Mouse (Mus musculus) liver, adult 2 months (tissue): Measurements from ENCODE around the gene Dnal4.

Experiments used
- CTCF ChIP-seq: fragments of 200-500 bp; IDR thresholded peaks from 2 replicates; pipeline ENCODE4 v1.5.1; 2011; ENCODE audit warnings: low read depth, low read length, control low read depth
- POLR2A ChIP-seq: fragments of 200-500 bp; IDR thresholded peaks from 2 replicates; pipeline ENCODE4 v1.6.1; 2011; ENCODE audit warnings: low read length, control low read depth; ENCODE audit not compliant: insufficient read depth; ENCODE audit errors: extremely low read depth

- no peak for TF ChIP-seq CTCF
- peak; percentile 1; the same call in 1 of the 2 replicates for TF ChIP-seq POLR2A
These were observed 3.3 kb downstream of the Dnal4 start for GRCm38 (mm10) chr15:79774117-79775027.
